Mouse (Mus musculus) E14TG2a.4 (cell line): ENCODE measurements around the gene Ccdc106.

ENCODE experiments used
- CTCF ChIP-seq: conservative IDR thresholded peaks from 2 replicates; pipeline ENCODE4 v1.5.1; 2014; ENCODE audit warnings: low read length
- NANOG ChIP-seq: IDR thresholded peaks from 2 replicates; pipeline ENCODE4 v1.6.1; 2014; ENCODE audit warnings: borderline replicate concordance, low read length, mixed read lengths
- POU5F1 ChIP-seq: IDR thresholded peaks from 2 replicates; pipeline ENCODE4 v1.6.1; 2014; ENCODE audit warnings: low read length, borderline replicate concordance

DNA sequence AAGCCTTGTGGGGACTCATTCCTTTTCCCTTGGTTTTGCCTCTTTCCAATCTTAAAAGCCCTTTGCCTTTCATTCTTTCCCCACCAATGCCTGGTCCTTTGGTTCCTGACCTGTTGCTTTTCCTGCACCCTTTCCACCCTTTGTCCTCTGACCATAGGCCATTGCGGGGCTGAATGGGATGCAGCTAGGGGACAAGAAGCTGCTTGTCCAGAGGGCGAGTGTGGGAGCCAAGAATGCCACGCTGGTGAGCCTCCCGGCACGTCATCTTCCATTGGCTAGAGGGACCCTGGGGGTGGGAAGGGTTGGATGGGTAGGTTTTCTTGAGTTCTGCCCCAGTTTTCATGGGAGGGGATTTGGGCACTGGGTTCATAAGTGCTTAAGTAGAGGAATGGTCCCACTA lies 54.6 kb downstream of the Ccdc106 start:
- TF ChIP-seq CTCF (no peak), NANOG (no peak), POU5F1 (no peak)
